Mouse (Mus musculus): ENCODE results near the gene Akt3.

DNA sequence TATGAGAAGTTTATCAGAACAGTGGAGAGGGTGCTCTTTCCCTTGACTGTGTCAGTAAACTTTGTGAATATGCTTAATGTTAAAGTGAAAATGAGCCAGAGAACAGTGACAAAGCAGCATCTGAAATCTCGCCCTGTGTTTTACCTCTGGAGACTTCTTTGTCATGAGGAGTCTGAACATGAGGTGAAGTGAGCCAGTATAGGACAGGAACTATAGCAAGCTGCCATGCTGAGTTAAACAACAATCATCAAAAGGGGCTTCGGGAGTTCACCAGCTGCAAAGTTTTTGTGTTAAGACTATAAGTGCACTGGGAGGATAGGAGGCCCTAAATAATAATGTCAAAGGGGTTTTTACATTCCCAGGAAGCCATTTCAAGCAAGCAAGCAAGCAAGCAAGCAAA, 71.3 kb downstream of the Akt3 start:
- TF ChIP-seq CTCF (IDR thresholded peaks at IDR 0.05; ENCODE audit: extremely low read depth, insufficient read depth, low read length) (no peak), POLR2A (IDR thresholded peaks at IDR 0.05; ENCODE audit: extremely low read depth, insufficient read depth, low read length) (no peak)

Measured in cortical plate, adult 2 months (tissue).